ENCODE assay signal across 8 mouse cellular contexts in genomic region chr17:32965253-32965622, GRCm38 (mm10). TPM values are rescaled to one million over a fixed set of nuclear protein-coding genes. Genes with fewer than 3 reads are reported as not detected.
DNase-seq lines count a peak whose midpoint lies in the region; ATAC-seq and TF ChIP-seq lines count a peak whose summit lies in the region.

No protein-coding gene starts in this region.

- H3K9me3 ChIP-seq in heart, embryonic 10.5 days: no peaks in the 10 kb centered on the region
- H3K9me3 ChIP-seq in embryonic facial prominence, embryonic 13.5 days: no peaks in the 10 kb centered on the region
- H3K9me3 ChIP-seq in intestine, postnatal 0 days (ENCODE audit: control insufficient read depth): no peaks in the 10 kb centered on the region
- no peaks in the 10 kb centered on the region for H3K9me3 ChIP-seq in midbrain, embryonic 16.5 days (replicated peaks; ENCODE audit: control insufficient read depth, low read length, poor library complexity, severe bottlenecking)

- H3K27ac ChIP-seq in heart, embryonic 10.5 days: peak overlapping the region; percentile 88
- H3K27ac ChIP-seq in embryonic facial prominence, embryonic 13.5 days: peak overlapping the region; percentile 93; the same call in 1 of the 2 replicates
- H3K27ac ChIP-seq in intestine, postnatal 0 days (ENCODE audit: low read depth, low read length): peak overlapping the region; percentile 95
- H3K27ac ChIP-seq in midbrain, embryonic 16.5 days (ENCODE audit: low read length): no peak overlapping the region; the same call in 1 of the 2 replicates

- DNase-seq in heart, embryonic 10.5 days (ENCODE audit: low spot score): no peak
- DNase-seq in heart, adult 9 months (ENCODE audit: low spot score in 2 of 2): no peak
- DNase-seq in left cerebral cortex, adult 18-20 months (ENCODE audit: low spot score in 2 of 2): no peak
- no peak for DNase-seq in T-cell, adult 2 months (ENCODE audit: low spot score)

- peaks cover 12% of the 10 kb centered on the region for H3K4me1 ChIP-seq in heart, embryonic 10.5 days
- peaks cover 12% of the 10 kb centered on the region for H3K4me1 ChIP-seq in embryonic facial prominence, embryonic 13.5 days
- 0 out of 2 replicates have a peak, but pooled peaks cover 5% of the 10 kb centered on the region for H3K4me1 ChIP-seq in intestine, postnatal 0 days (replicated peaks; ENCODE audit: control insufficient read depth, insufficient read depth, low read length)
- H3K4me1 ChIP-seq in midbrain, embryonic 16.5 days (ENCODE audit: control insufficient read depth, insufficient read depth, low read length): peaks cover 16% of the 10 kb centered on the region

- no peak for TF ChIP-seq CTCF in intestine, postnatal 0 days (IDR thresholded peaks at IDR 0.05; ENCODE audit: low read depth)

- peak; percentile 46 for ATAC-seq in CD4-positive, CD25-positive, alpha-beta regulatory T cell, adult 4 months
- no peak for ATAC-seq in embryonic facial prominence, embryonic 13.5 days (ENCODE audit: insufficient number of reproducible peaks, insufficient read depth, low FRiP score, low TSS enrichment, low read depth)
- peak; percentile 40 for ATAC-seq in intestine, postnatal 0 days
- ATAC-seq in midbrain, embryonic 16.5 days: peak; percentile 66

- WGBS in heart, embryonic 10.5 days: under 1% methylated on average over 14 of the region's 14 CpGs
- under 1% methylated on average over 14 of the region's 14 CpGs for WGBS in embryonic facial prominence, embryonic 13.5 days
- under 1% methylated on average over 14 of the region's 14 CpGs for WGBS in intestine, postnatal 0 days
- under 1% methylated on average over 14 of the region's 14 CpGs for WGBS in midbrain, embryonic 16.5 days

- H3K36me3 ChIP-seq in heart, embryonic 10.5 days: no peaks in the 10 kb centered on the region
- no peaks in the 10 kb centered on the region for H3K36me3 ChIP-seq in embryonic facial prominence, embryonic 13.5 days
- no peaks in the 10 kb centered on the region for H3K36me3 ChIP-seq in intestine, postnatal 0 days (ENCODE audit: control insufficient read depth, insufficient read depth)
- H3K36me3 ChIP-seq in midbrain, embryonic 16.5 days (ENCODE audit: control insufficient read depth, insufficient read depth, low read length): no peaks in the 10 kb centered on the region

- peak overlapping the region; percentile 86 for H3K4me3 ChIP-seq in heart, embryonic 10.5 days
- H3K4me3 ChIP-seq in embryonic facial prominence, embryonic 13.5 days: peak overlapping the region; percentile 83
- peak overlapping the region; percentile 74 for H3K4me3 ChIP-seq in intestine, postnatal 0 days (ENCODE audit: low read depth, low read length)
- peak overlapping the region; percentile 86 for H3K4me3 ChIP-seq in midbrain, embryonic 16.5 days (ENCODE audit: low read depth, low read length)

- peak overlapping the region; percentile 86 for H3K4me2 ChIP-seq in embryonic facial prominence, embryonic 13.5 days
- peak overlapping the region; percentile 77 for H3K4me2 ChIP-seq in intestine, postnatal 0 days (replicated peaks; ENCODE audit: low read depth)
- H3K4me2 ChIP-seq in midbrain, embryonic 16.5 days (ENCODE audit: low read length): peak overlapping the region; percentile 61

- no peaks in the 10 kb centered on the region for H3K27me3 ChIP-seq in heart, embryonic 10.5 days (ENCODE audit: insufficient read depth, poor library complexity, severe bottlenecking)
- H3K27me3 ChIP-seq in embryonic facial prominence, embryonic 13.5 days: no peaks in the 10 kb centered on the region
- H3K27me3 ChIP-seq in intestine, postnatal 0 days (replicated peaks; ENCODE audit: control insufficient read depth, insufficient read depth, low read length): no peaks in the 10 kb centered on the region
- no peaks in the 10 kb centered on the region for H3K27me3 ChIP-seq in midbrain, embryonic 16.5 days (ENCODE audit: control insufficient read depth, insufficient read depth, low read depth, low read length)

- H3K9ac ChIP-seq in embryonic facial prominence, embryonic 13.5 days: peak overlapping the region; percentile 87
- H3K9ac ChIP-seq in intestine, postnatal 0 days (ENCODE audit: low read depth, low read length): peak overlapping the region; percentile 66
- H3K9ac ChIP-seq in midbrain, embryonic 16.5 days (ENCODE audit: low read depth, low read length): peak overlapping the region; percentile 66

RNA-seq across cellular contexts. Expression of gene Zfp472, which starts 0.4 kb away (rescaled TPM):
- 7.7 and 7.8 TPM in 2 replicates for polyA plus RNA-seq in heart, embryonic 10.5 days (2016; fragmentation: Nextera tagmentation; extraction: Ambion mirVana)
- polyA plus RNA-seq in CD4-positive, CD25-positive, alpha-beta regulatory T cell, adult 4 months (2017; shearing (Covaris generic)): 10 to 100 TPM; 23.1 to 26.6 TPM
- 13.7 and 13.8 TPM in 2 replicates for polyA plus RNA-seq in embryonic facial prominence, embryonic 13.5 days (2015; fragmentation: Nextera tagmentation; extraction: Ambion mirVana)
- polyA plus RNA-seq in intestine, postnatal 0 days (2015; fragmentation: Nextera tagmentation; extraction: Ambion mirVana): 4.9 and 5.3 TPM in 2 replicates
- 7.2 and 7.8 TPM in 2 replicates for polyA plus RNA-seq in midbrain, embryonic 16.5 days (2015; fragmentation: Nextera tagmentation; extraction: Ambion mirVana)
- total RNA-seq in left cerebral cortex, adult 18-20 months (2021): 1 to 10 TPM; 4.2 to 5.0 TPM

RNA-seq across cellular contexts. Expression of gene Cyp4f13, which starts 18.0 kb away (rescaled TPM):
- 8.9 TPM in 2 replicates for polyA plus RNA-seq in heart, embryonic 10.5 days (2016; fragmentation: Nextera tagmentation; extraction: Ambion mirVana)
- 10 to 100 TPM; 43.6 to 81.3 TPM for polyA plus RNA-seq in CD4-positive, CD25-positive, alpha-beta regulatory T cell, adult 4 months (2017; shearing (Covaris generic))
- 10.9 and 11.0 TPM in 2 replicates for polyA plus RNA-seq in embryonic facial prominence, embryonic 13.5 days (2015; fragmentation: Nextera tagmentation; extraction: Ambion mirVana)
- polyA plus RNA-seq in intestine, postnatal 0 days (2015; fragmentation: Nextera tagmentation; extraction: Ambion mirVana): 61.8 and 62.9 TPM in 2 replicates
- polyA plus RNA-seq in midbrain, embryonic 16.5 days (2015; fragmentation: Nextera tagmentation; extraction: Ambion mirVana): 7.4 and 8.8 TPM in 2 replicates
- 10 to 100 TPM; 18.9 to 21.6 TPM for total RNA-seq in left cerebral cortex, adult 18-20 months (2021)

RNA-seq across cellular contexts. Expression of gene Zfp952, which starts 27.7 kb away (rescaled TPM):
- 8.6 and 8.9 TPM in 2 replicates for polyA plus RNA-seq in heart, embryonic 10.5 days (2016; fragmentation: Nextera tagmentation; extraction: Ambion mirVana)
- polyA plus RNA-seq in CD4-positive, CD25-positive, alpha-beta regulatory T cell, adult 4 months (2017; shearing (Covaris generic)): 10 to 100 TPM; 14.7 to 17.3 TPM
- 16.3 and 17.4 TPM in 2 replicates for polyA plus RNA-seq in embryonic facial prominence, embryonic 13.5 days (2015; fragmentation: Nextera tagmentation; extraction: Ambion mirVana)
- 4.7 and 4.9 TPM in 2 replicates for polyA plus RNA-seq in intestine, postnatal 0 days (2015; fragmentation: Nextera tagmentation; extraction: Ambion mirVana)
- 21.7 and 22.3 TPM in 2 replicates for polyA plus RNA-seq in midbrain, embryonic 16.5 days (2015; fragmentation: Nextera tagmentation; extraction: Ambion mirVana)
- total RNA-seq in left cerebral cortex, adult 18-20 months (2021): 10 to 100 TPM; 15.2 to 17.0 TPM

RNA-seq across cellular contexts. Expression of gene Cyp4f14, which starts 48.1 kb away (rescaled TPM):
- polyA plus RNA-seq in heart, embryonic 10.5 days (2016; fragmentation: Nextera tagmentation; extraction: Ambion mirVana): not detected in 2 replicates
- not detected for polyA plus RNA-seq in CD4-positive, CD25-positive, alpha-beta regulatory T cell, adult 4 months (2017; shearing (Covaris generic))
- 1.3 TPM in 1 of 2 replicates, not detected in the other for polyA plus RNA-seq in embryonic facial prominence, embryonic 13.5 days (2015; fragmentation: Nextera tagmentation; extraction: Ambion mirVana)
- polyA plus RNA-seq in intestine, postnatal 0 days (2015; fragmentation: Nextera tagmentation; extraction: Ambion mirVana): 1.7 and 1.9 TPM in 2 replicates
- polyA plus RNA-seq in midbrain, embryonic 16.5 days (2015; fragmentation: Nextera tagmentation; extraction: Ambion mirVana): 0.33 TPM in 1 of 2 replicates, not detected in the other
- 1 to 10 TPM; 5.2 to 5.5 TPM for total RNA-seq in left cerebral cortex, adult 18-20 months (2021)
